Mouse (Mus musculus): ENCODE data around the gene Lbh. TPM values are rescaled to one million over a fixed set of nuclear protein-coding genes. Genes with fewer than 3 reads are reported as not detected.

Gene Lbh
- total and polyA plus RNA-seq, 2 experiments from 2014 or later: 4.6 to 79.4 TPM

DNA sequence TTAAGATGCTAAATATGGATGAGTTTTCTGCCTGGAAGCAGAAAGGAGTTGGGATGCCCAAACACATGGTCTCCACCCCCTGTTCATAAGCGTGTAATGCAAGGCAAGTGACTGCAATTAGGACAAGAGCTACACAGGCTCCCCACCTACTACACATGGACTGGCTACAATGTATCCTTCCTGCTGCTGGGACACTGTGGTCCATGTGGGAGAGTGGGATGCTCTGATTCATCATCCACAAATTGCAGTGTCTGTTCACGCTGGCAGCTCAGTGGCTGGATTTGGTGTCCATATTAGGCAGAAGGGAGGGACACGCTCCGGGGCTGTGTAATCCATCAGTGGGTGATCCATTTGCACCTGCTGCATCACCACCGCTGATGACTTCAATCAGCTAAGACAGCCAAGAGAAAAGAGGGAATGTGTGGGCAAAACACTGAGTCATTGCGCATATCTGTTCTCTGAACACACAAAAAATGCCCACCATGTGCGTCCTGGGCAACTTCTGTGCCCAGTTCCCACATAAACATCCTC is 52.6 kb downstream of the Lbh start:
- Histone ChIP-seq H3K4me1 (ENCODE audit: insufficient read depth, low read length) (no peaks in the 10 kb centered on the region), H3K4me3 (ENCODE audit: low read length) (no peak overlapping the region)
- ATAC-seq: no peak

DNA sequence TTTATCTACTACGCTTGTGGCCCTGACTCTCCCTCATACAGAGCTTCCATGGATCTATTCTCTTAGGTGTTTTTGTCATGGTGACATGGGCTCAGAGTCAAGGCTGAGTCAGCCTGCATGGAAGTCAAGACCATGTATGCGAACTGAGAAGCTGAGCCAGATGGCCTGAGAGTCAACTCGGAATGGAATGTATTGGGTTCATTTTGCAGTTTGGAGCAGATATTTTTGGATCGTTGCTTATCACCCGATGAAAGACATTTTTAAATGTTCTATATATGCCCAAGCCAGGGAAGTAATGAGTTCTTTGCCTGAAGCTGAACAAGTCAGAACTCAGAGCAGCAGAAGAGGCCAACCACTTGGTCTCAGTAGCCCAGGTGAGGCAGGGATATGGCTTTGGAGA is 54.9 kb downstream of the Lbh start:
- H3K36me3 ChIP-seq (ENCODE audit: insufficient read depth, low read length): no peaks in the 10 kb centered on the region
- ATAC-seq: no peak

More for the DNA sequence above, 52.6 kb downstream of the Lbh start:
- Histone ChIP-seq H3K36me3 (ENCODE audit: insufficient read depth, low read length) (no peaks in the 10 kb centered on the region), H3K9me3 (ENCODE audit: low read length) (no peaks in the 10 kb centered on the region), H3K27ac (no peak overlapping the region), H3K27me3 (ENCODE audit: insufficient read depth, low read length) (no peaks in the 10 kb centered on the region), H3K4me2 (ENCODE audit: low read depth, low read length) (no peak overlapping the region), H3K9ac (replicated peaks; ENCODE audit: low read length) (no peak overlapping the region)
- no peak for DNase-seq (ENCODE audit: low spot score)
- no peak for TF ChIP-seq CTCF (IDR thresholded peaks at IDR 0.05; ENCODE audit: low read depth)
- 81% methylated on average over 7 of the region's 7 CpGs for WGBS

DNA sequence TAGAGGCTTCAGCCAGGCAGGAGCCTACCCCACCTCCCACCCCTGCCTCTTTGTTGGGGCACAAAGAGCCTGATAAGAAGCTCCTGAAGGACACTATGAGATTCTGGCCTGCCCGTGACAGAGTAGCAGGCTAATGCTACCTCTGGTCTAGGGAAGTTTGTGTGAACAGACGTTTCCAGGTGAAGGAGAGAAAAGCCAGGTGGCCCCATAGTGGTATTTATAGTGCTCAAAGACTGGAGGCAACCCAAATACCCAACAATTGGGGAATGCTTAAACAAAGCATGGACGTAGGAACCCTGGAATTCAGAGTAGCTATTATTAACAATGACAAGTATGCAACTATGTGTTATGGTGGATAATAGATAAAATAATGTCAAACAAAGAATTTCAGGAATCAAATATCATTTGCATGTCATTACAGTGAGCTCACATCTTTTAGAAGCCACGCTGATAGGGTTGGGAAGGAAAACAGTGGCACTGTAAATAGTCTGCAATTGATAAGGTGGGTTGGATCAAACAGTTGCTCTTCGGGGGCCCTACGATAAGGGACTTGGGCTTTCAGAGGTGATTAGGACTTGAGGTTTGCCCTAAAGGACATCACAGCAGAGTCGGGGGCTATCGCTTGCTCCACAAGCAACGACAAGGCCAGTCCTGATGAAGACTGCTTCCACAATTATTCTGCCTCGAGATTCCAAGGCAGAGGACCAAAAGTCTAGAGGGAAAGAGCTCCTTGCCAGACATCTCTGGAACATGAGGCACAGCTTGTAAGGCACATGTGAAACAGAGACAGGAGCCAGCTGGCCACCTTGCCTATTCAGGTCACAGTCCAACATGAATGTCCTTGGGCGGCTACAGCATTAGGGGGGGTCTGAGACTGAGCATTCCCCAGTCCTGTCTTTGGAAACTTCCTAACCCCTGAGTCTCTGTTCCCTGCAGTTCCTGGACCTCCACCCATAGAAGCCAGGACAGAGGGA is 58.4 kb downstream of the Lbh start:
- no peak for DNase-seq (ENCODE audit: low spot score)
- Histone ChIP-seq H3K9ac (replicated peaks; ENCODE audit: low read length) (no peak overlapping the region), H3K4me1 (ENCODE audit: insufficient read depth, low read length) (no peaks in the 10 kb centered on the region), H3K9me3 (ENCODE audit: low read length) (no peaks in the 10 kb centered on the region), H3K36me3 (ENCODE audit: insufficient read depth, low read length) (no peaks in the 10 kb centered on the region), H3K27ac (no peak overlapping the region), H3K4me3 (ENCODE audit: low read length) (no peak overlapping the region), H3K27me3 (ENCODE audit: insufficient read depth, low read length) (no peaks in the 10 kb centered on the region), H3K4me2 (ENCODE audit: low read depth, low read length) (no peak overlapping the region)
- no peak for ATAC-seq
- WGBS: 87% methylated on average over 11 of the region's 11 CpGs
- TF ChIP-seq CTCF (IDR thresholded peaks at IDR 0.05; ENCODE audit: low read depth): no peak

More for the DNA sequence above, 54.9 kb downstream of the Lbh start:
- Histone ChIP-seq H3K4me3 (ENCODE audit: low read length) (no peak overlapping the region), H3K27me3 (ENCODE audit: insufficient read depth, low read length) (no peaks in the 10 kb centered on the region), H3K9me3 (ENCODE audit: low read length) (no peaks in the 10 kb centered on the region), H3K9ac (replicated peaks; ENCODE audit: low read length) (no peak overlapping the region), H3K4me2 (ENCODE audit: low read depth, low read length) (no peak overlapping the region), H3K4me1 (ENCODE audit: insufficient read depth, low read length) (no peaks in the 10 kb centered on the region), H3K27ac (no peak overlapping the region)
- no peak for DNase-seq (ENCODE audit: low spot score)
- 88% methylated on average over 5 of the region's 5 CpGs for WGBS
- no peak for TF ChIP-seq CTCF (IDR thresholded peaks at IDR 0.05; ENCODE audit: low read depth)

DNA sequence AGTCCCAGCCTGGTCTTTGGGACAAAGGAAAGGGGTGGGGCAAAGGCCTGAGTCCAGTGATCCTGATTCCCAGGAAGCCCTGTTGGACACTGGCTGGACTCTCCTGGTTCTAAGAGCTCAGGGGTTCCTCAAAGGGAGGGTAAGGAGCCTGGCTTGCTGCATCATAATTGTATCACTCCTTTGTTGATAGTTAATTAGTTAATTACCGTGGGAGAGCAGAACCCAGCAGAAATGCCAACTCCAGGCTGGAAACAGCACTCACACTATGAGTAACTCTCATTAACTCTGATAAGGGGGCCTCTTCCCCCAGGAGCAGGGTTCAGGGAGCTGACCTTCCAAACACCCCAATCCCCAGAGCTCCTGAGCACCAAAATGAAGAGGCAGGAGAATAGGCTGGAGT is 59.5 kb downstream of the Lbh start:
- Histone ChIP-seq H3K27ac (no peak overlapping the region), H3K4me1 (ENCODE audit: insufficient read depth, low read length) (no peaks in the 10 kb centered on the region), H3K4me2 (ENCODE audit: low read depth, low read length) (no peak overlapping the region), H3K9me3 (ENCODE audit: low read length) (no peaks in the 10 kb centered on the region), H3K4me3 (ENCODE audit: low read length) (no peak overlapping the region), H3K9ac (replicated peaks; ENCODE audit: low read length) (no peak overlapping the region), H3K27me3 (ENCODE audit: insufficient read depth, low read length) (no peaks in the 10 kb centered on the region), H3K36me3 (ENCODE audit: insufficient read depth, low read length) (no peaks in the 10 kb centered on the region)
- WGBS: 65% methylated on average over 1 of the region's 1 CpGs
- no peak for DNase-seq (ENCODE audit: low spot score)
- TF ChIP-seq CTCF (IDR thresholded peaks at IDR 0.05; ENCODE audit: low read depth): no peak
- no peak for ATAC-seq

DNA sequence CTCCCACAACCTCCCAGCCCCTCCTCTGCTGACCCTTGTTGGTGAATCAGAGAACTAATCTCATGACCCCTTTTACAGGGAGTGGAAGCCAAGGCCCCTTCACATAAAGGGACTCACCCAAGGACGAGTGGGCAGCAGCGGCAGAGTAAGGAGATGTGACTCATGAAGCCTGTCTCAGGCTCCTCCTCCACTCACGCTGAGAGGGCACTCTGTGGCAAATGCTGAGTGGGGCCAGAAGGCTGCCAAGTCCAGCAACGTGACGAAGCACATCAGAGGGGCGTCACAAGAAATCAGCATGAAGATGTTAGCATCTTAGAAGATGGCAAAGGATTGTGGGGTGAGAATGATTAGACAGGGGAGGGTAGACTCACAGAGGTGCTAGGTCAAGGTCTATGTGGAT is 64.1 kb downstream of the Lbh start:
- no peak overlapping the region for H3K4me3 ChIP-seq (ENCODE audit: low read length)
- no peak overlapping the region for H3K9ac ChIP-seq (replicated peaks; ENCODE audit: low read length)
- H3K36me3 ChIP-seq (ENCODE audit: insufficient read depth, low read length): no peaks in the 10 kb centered on the region
- no peak overlapping the region for H3K4me2 ChIP-seq (ENCODE audit: low read depth, low read length)
- no peak for DNase-seq (ENCODE audit: low spot score)
- no peaks in the 10 kb centered on the region for H3K9me3 ChIP-seq (ENCODE audit: low read length)
- WGBS: 64% methylated on average over 6 of the region's 6 CpGs
- no peak for ATAC-seq
- H3K27ac ChIP-seq: no peak overlapping the region
- no peaks in the 10 kb centered on the region for H3K4me1 ChIP-seq (ENCODE audit: insufficient read depth, low read length)
- no peaks in the 10 kb centered on the region for H3K27me3 ChIP-seq (ENCODE audit: insufficient read depth, low read length)
- TF ChIP-seq CTCF (IDR thresholded peaks at IDR 0.05; ENCODE audit: low read depth): no peak

DNA sequence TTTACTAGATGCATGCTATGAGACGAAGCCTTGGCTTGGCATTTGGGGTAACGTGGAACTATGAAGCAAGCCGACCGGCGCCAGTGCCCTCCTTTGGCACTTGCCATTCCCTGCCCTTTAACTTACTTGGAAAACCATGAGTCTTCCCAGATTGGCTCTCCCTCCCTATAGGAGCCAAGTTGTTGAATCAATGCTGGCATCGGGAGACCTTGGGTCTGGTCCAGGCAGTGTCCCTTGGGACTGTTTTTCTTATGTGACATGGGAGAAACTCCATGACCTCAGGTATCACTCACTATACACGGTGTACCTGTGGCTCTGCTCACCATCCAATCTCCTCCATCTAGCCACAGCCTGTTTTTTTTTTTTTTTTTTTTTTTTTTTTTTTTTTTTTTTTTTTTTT is 65.4 kb downstream of the Lbh start:
- H3K9me3 ChIP-seq (ENCODE audit: low read length): no peaks in the 10 kb centered on the region
- 89% methylated on average over 7 of the region's 7 CpGs for WGBS
- H3K4me2 ChIP-seq (ENCODE audit: low read depth, low read length): no peak overlapping the region
- TF ChIP-seq CTCF (IDR thresholded peaks at IDR 0.05; ENCODE audit: low read depth): no peak
- H3K9ac ChIP-seq (replicated peaks; ENCODE audit: low read length): no peak overlapping the region
- no peak overlapping the region for H3K4me3 ChIP-seq (ENCODE audit: low read length)
- no peaks in the 10 kb centered on the region for H3K4me1 ChIP-seq (ENCODE audit: insufficient read depth, low read length)
- no peaks in the 10 kb centered on the region for H3K27me3 ChIP-seq (ENCODE audit: insufficient read depth, low read length)
- no peaks in the 10 kb centered on the region for H3K36me3 ChIP-seq (ENCODE audit: insufficient read depth, low read length)
- no peak for DNase-seq (ENCODE audit: low spot score)
- no peak for ATAC-seq
- H3K27ac ChIP-seq: no peak overlapping the region

DNA sequence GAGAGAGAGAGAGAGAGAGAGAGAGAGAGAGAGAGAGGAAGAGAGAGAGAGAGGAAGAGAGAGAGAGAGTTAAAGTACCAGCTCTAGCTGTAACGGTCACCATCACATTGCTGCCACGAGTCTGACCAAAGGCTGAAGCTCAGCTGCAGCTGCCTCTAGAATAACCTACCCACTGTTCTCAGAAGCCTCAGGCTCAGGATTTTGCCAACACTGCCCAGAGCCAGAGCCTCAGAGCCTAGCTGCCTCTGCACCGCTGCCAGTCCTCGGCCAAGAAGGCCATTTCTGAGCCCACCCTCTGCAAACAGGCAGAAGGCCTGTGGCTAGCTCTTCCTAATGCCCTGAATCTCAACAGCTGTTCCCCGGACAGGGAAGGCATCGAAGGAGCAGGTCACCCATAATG is 70.9 kb downstream of the Lbh start:
- no peak for TF ChIP-seq CTCF (IDR thresholded peaks at IDR 0.05; ENCODE audit: low read depth)
- 72% methylated on average over 6 of the region's 6 CpGs for WGBS
- no peak for DNase-seq (ENCODE audit: low spot score)
- no peaks in the 10 kb centered on the region for H3K4me1 ChIP-seq (ENCODE audit: insufficient read depth, low read length)
- no peaks in the 10 kb centered on the region for H3K27me3 ChIP-seq (ENCODE audit: insufficient read depth, low read length)
- no peak overlapping the region for H3K4me3 ChIP-seq (ENCODE audit: low read length)
- H3K9me3 ChIP-seq (ENCODE audit: low read length): no peaks in the 10 kb centered on the region
- H3K9ac ChIP-seq (replicated peaks; ENCODE audit: low read length): no peak overlapping the region
- ATAC-seq: no peak
- no peak overlapping the region for H3K4me2 ChIP-seq (ENCODE audit: low read depth, low read length)
- H3K27ac ChIP-seq: no peak overlapping the region
- no peaks in the 10 kb centered on the region for H3K36me3 ChIP-seq (ENCODE audit: insufficient read depth, low read length)

Other genes with a start within 250 kb of the Lbh start
- 45.1 and 47.1 TPM in 2 replicates for gene Ypel5, start 81.9 kb upstream of the Lbh start, total RNA-seq (2014; rRNA removed)
- 107 and 110 TPM in 2 replicates for gene Ypel5, start 81.9 kb upstream of the Lbh start, polyA plus RNA-seq (2015; fragmentation: Nextera tagmentation; extraction: Ambion mirVana)
- gene Lclat1, start 189.7 kb downstream of the Lbh start, total RNA-seq (2014; rRNA removed): 37.1 and 47.7 TPM in 2 replicates
- gene Lclat1, start 189.7 kb downstream of the Lbh start, polyA plus RNA-seq (2015; fragmentation: Nextera tagmentation; extraction: Ambion mirVana): 8.9 and 9.8 TPM in 2 replicates

All from hindbrain, postnatal 0 days (tissue).